In genomic region chr7:128577607-128578006, GRCm38 (mm10) we compare ENCODE assay signal across 17 mouse cellular contexts.
"Had no signal": no experiment of that assay in that cellular context is flagged by ENCODE, and none has a peak within 500 bp of the region (broad histone marks: within the 10 kb centered on the region; RNA-seq: fewer than 3 reads in every experiment).

No protein-coding gene starts in this region.

- H3K4me3 ChIP-seq: neural tube, embryonic 12.5 days; neural tube, embryonic 13.5 days; neural tube, embryonic 15.5 days; stomach, embryonic 15.5 days had no signal

- H3K9me3 ChIP-seq: neural tube, embryonic 12.5 days; neural tube, embryonic 13.5 days; neural tube, embryonic 15.5 days; stomach, embryonic 15.5 days had no signal

- H3K9ac ChIP-seq: neural tube, embryonic 12.5 days; neural tube, embryonic 13.5 days; neural tube, embryonic 15.5 days; stomach, embryonic 15.5 days had no signal

- H3K4me2 ChIP-seq: neural tube, embryonic 12.5 days; neural tube, embryonic 13.5 days; neural tube, embryonic 15.5 days; stomach, embryonic 15.5 days had no signal

- H3K27me3 ChIP-seq: neural tube, embryonic 12.5 days; neural tube, embryonic 13.5 days; neural tube, embryonic 15.5 days; stomach, embryonic 15.5 days had no signal

- H3K27ac ChIP-seq: neural tube, embryonic 12.5 days; neural tube, embryonic 13.5 days; neural tube, embryonic 15.5 days; stomach, embryonic 15.5 days; stomach, postnatal 0 days had no signal

- H3K36me3 ChIP-seq: neural tube, embryonic 12.5 days; neural tube, embryonic 13.5 days; neural tube, embryonic 15.5 days; stomach, embryonic 15.5 days had no signal

- DNase-seq: retina, postnatal 1 day; right cerebral cortex, adult 18-20 months; right cerebral cortex, postnatal 14 days; right cerebral cortex, postnatal 25 days; right cerebral cortex, postnatal 4 days; spleen, adult 18-20 months; thymus, adult 18-20 months; thymus, adult 2 months; thymus, postnatal 14 days; thymus, postnatal 25 days; thymus, postnatal 36 days; thymus, postnatal 4 days had no signal
